Mouse (Mus musculus): ENCODE data around the gene Kansl1. TPM values are rescaled to one million over a fixed set of nuclear protein-coding genes. Genes with fewer than 3 reads are reported as not detected.

The Kansl1 gene
- polyA plus RNA-seq, 1 experiment: 94.2 TPM

DNA sequence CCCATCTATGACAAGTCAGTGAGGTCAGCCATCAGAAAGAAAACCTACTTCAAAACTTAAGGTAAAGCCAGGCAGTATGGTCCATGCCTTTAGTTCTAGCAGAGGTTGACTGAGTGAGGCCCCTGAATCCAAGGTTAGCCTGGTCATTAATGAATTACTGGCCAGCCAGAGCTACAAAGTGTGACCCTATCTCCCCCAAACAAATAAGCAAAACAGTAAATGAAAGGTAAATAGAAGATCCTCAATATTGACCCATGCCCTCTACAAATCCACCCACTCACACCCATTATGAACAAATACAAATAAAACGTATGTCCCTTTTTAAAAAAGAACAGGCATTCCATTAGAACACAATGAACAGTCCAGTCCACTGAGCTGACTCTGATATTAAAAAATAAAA lies 76.5 kb downstream of the Kansl1 start:
- TF ChIP-seq POLR2A (IDR thresholded peaks at IDR 0.05; ENCODE audit: control insufficient read depth, low read depth, low read length) (no peak), CTCF (IDR thresholded peaks at IDR 0.05; ENCODE audit: control insufficient read depth, insufficient read depth, insufficient replicate concordance, low read depth, low read length) (no peak)
- Histone ChIP-seq H3K27ac (ENCODE audit: control insufficient read depth, insufficient read depth, low read depth, low read length) (no peak overlapping the region), H3K4me3 (ENCODE audit: control insufficient read depth, low read depth, low read length) (no peak overlapping the region), H3K4me1 (ENCODE audit: control insufficient read depth, insufficient read depth, low read length) (no peaks in the 10 kb centered on the region; the same call in 1 of the 2 replicates), H3K36me3 (ENCODE audit: control insufficient read depth, insufficient read depth, low read length) (no peaks in the 10 kb centered on the region; the same call in 1 of the 2 replicates), H3K27me3 (ENCODE audit: control insufficient read depth, insufficient read depth, low read length) (no peaks in the 10 kb centered on the region)

DNA sequence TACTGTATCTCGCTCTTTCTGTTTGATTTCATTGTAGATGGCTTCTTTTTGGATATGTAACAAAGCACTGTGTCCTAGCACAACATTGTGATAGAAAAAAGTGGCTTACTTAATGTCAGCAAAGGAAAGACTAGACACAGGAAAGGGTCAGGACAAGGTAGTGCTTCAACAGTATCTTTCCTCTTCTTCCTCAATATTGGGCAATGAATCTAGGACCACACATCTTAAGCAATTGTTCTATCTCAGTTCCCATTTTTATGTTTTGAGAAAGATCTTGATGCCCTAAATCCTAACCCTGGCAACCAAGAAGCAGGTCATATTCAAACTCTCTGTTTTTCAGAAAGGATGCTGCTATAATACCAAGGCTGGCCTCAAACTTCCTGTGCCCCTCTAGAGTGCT lies 81.4 kb downstream of the Kansl1 start:
- no peak overlapping the region for H3K27ac ChIP-seq (ENCODE audit: control insufficient read depth, insufficient read depth, low read depth, low read length)
- no peaks in the 10 kb centered on the region for H3K36me3 ChIP-seq (ENCODE audit: control insufficient read depth, insufficient read depth, low read length)
- H3K4me1 ChIP-seq (ENCODE audit: control insufficient read depth, insufficient read depth, low read length): no peaks in the 10 kb centered on the region
- TF ChIP-seq POLR2A (IDR thresholded peaks at IDR 0.05; ENCODE audit: control insufficient read depth, low read depth, low read length) (no peak), CTCF (IDR thresholded peaks at IDR 0.05; ENCODE audit: control insufficient read depth, insufficient read depth, insufficient replicate concordance, low read depth, low read length) (no peak)
- no peak overlapping the region for H3K4me3 ChIP-seq (ENCODE audit: control insufficient read depth, low read depth, low read length)
- H3K27me3 ChIP-seq (ENCODE audit: control insufficient read depth, insufficient read depth, low read length): no peaks in the 10 kb centered on the region

DNA sequence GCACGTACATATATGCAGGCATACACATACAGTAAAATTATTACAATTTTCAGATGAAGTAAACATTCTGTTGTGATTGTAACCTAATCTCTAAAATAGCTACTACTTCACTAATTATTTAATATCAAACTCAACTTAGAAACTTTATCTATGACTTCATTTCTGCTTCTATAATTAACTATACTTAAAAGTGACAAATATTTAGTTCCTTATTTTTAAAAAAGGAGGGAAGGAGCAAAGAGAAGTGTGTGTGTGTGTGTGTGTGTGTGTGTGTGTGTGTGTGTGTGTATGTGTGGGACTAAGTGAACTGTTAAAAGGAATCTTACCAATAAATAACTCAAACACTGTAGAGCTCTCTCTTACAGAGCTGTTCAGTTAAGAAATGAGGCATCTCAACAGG lies 82.1 kb downstream of the Kansl1 start:
- no peak overlapping the region for H3K4me3 ChIP-seq (ENCODE audit: control insufficient read depth, low read depth, low read length)
- H3K36me3 ChIP-seq (ENCODE audit: control insufficient read depth, insufficient read depth, low read length): no peaks in the 10 kb centered on the region
- no peaks in the 10 kb centered on the region for H3K4me1 ChIP-seq (ENCODE audit: control insufficient read depth, insufficient read depth, low read length)
- no peaks in the 10 kb centered on the region for H3K27me3 ChIP-seq (ENCODE audit: control insufficient read depth, insufficient read depth, low read length)
- TF ChIP-seq CTCF (IDR thresholded peaks at IDR 0.05; ENCODE audit: control insufficient read depth, insufficient read depth, insufficient replicate concordance, low read depth, low read length) (no peak), POLR2A (IDR thresholded peaks at IDR 0.05; ENCODE audit: control insufficient read depth, low read depth, low read length) (no peak)
- no peak overlapping the region for H3K27ac ChIP-seq (ENCODE audit: control insufficient read depth, insufficient read depth, low read depth, low read length)

DNA sequence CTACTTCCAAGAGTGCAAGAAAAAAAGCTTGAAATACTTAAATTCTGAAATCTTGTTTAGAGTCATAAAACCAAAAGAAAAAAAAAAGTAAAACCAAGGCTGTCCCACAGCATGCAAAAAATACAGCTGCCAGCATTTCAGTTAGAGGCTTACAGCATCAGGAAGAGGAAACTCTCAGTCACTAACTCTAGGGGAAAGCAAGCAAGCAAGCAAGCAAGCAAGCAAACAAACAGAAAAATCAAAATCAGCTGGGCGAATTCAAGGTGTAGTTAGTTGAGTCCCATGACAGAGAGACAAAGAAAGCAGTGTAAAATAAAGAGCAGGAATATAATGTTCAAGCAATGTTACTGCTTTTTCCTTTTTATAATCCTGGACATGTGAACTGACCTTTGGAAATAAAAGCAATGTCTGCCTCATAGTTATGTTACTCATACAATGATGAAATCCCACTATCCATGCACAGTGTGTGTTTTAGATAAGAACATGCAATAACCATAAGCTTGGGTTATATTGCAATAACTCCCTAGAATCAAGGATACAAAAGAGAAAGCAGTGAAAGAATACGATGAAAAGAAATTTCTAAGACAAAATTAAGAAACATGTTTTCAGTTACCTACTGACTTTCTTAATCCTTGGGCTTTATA lies 85.4 kb downstream of the Kansl1 start:
- Histone ChIP-seq H3K4me3 (ENCODE audit: control insufficient read depth, low read depth, low read length) (no peak overlapping the region), H3K36me3 (ENCODE audit: control insufficient read depth, insufficient read depth, low read length) (no peaks in the 10 kb centered on the region), H3K4me1 (ENCODE audit: control insufficient read depth, insufficient read depth, low read length) (no peaks in the 10 kb centered on the region), H3K27me3 (ENCODE audit: control insufficient read depth, insufficient read depth, low read length) (no peaks in the 10 kb centered on the region), H3K27ac (ENCODE audit: control insufficient read depth, insufficient read depth, low read depth, low read length) (no peak overlapping the region)
- TF ChIP-seq POLR2A (IDR thresholded peaks at IDR 0.05; ENCODE audit: control insufficient read depth, low read depth, low read length) (no peak), CTCF (IDR thresholded peaks at IDR 0.05; ENCODE audit: control insufficient read depth, insufficient read depth, insufficient replicate concordance, low read depth, low read length) (no peak)

DNA sequence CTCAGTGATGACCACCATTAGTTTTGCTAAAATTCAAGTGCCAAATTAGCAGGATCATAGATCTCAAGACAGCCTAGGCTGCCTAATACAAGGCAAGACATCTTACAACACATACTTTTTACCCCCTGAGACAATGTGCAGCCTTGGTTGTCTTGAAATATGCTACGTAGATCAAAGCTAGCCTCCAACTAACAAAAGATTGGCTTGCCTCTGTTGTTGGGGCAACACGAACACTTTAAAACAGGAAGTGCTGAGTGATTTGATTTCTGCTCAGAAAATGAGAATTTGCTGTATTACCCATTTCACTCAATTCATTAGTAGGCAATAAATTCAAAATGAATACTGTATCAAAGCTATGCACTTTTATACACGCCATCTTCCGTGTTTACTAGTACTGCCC lies 86.8 kb downstream of the Kansl1 start:
- H3K4me1 ChIP-seq (ENCODE audit: control insufficient read depth, insufficient read depth, low read length): no peaks in the 10 kb centered on the region
- TF ChIP-seq CTCF (IDR thresholded peaks at IDR 0.05; ENCODE audit: control insufficient read depth, insufficient read depth, insufficient replicate concordance, low read depth, low read length): no peak
- TF ChIP-seq POLR2A (IDR thresholded peaks at IDR 0.05; ENCODE audit: control insufficient read depth, low read depth, low read length): no peak
- H3K4me3 ChIP-seq (ENCODE audit: control insufficient read depth, low read depth, low read length): no peak overlapping the region
- H3K36me3 ChIP-seq (ENCODE audit: control insufficient read depth, insufficient read depth, low read length): no peaks in the 10 kb centered on the region
- no peak overlapping the region for H3K27ac ChIP-seq (ENCODE audit: control insufficient read depth, insufficient read depth, low read depth, low read length)
- no peaks in the 10 kb centered on the region for H3K27me3 ChIP-seq (ENCODE audit: control insufficient read depth, insufficient read depth, low read length)

DNA sequence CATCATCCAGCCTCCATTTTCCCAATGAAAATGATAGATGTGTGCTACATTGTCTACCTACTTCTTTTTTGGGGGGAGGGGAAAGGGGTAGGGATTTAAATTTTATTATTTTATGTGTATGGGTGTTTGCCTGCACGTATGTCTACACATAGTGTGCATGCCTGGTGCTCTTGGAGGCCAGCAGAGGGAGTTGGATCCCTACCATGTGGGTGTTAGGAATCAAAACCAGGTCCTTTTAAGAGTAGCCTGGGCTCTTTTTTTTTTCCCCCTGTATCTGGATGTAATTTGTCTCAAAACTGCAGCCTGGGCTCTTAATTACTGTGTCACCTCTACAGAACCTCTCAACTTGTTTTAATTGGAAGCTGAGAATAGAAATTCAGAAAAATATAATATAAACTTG lies 89.0 kb downstream of the Kansl1 start:
- H3K4me1 ChIP-seq (ENCODE audit: control insufficient read depth, insufficient read depth, low read length): no peaks in the 10 kb centered on the region
- no peaks in the 10 kb centered on the region for H3K27me3 ChIP-seq (ENCODE audit: control insufficient read depth, insufficient read depth, low read length)
- H3K36me3 ChIP-seq (ENCODE audit: control insufficient read depth, insufficient read depth, low read length): no peaks in the 10 kb centered on the region
- no peak overlapping the region for H3K4me3 ChIP-seq (ENCODE audit: control insufficient read depth, low read depth, low read length)
- no peak overlapping the region for H3K27ac ChIP-seq (ENCODE audit: control insufficient read depth, insufficient read depth, low read depth, low read length)
- no peak for TF ChIP-seq CTCF (IDR thresholded peaks at IDR 0.05; ENCODE audit: control insufficient read depth, insufficient read depth, insufficient replicate concordance, low read depth, low read length)
- no peak for TF ChIP-seq POLR2A (IDR thresholded peaks at IDR 0.05; ENCODE audit: control insufficient read depth, low read depth, low read length)

DNA sequence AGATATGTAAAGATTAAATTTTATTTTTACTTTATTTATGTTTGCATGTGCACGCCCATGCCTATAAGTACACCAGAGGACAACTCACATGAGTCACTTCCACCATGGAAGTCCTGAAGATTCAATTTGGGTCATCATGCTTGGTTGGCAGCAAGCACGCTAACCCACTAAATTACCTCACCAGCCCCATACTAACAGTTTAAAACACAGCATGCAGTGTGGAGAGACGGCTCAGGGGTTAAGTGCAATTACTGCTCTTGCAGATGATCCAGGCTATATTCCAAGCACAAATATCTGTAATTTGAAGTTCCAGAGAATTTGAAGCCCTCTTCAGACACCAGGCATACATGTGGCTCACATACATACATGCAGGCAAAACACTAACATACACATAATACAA lies 92.4 kb downstream of the Kansl1 start:
- Histone ChIP-seq H3K36me3 (ENCODE audit: control insufficient read depth, insufficient read depth, low read length) (no peaks in the 10 kb centered on the region), H3K27me3 (ENCODE audit: control insufficient read depth, insufficient read depth, low read length) (no peaks in the 10 kb centered on the region), H3K4me1 (ENCODE audit: control insufficient read depth, insufficient read depth, low read length) (no peaks in the 10 kb centered on the region), H3K27ac (ENCODE audit: control insufficient read depth, insufficient read depth, low read depth, low read length) (no peak overlapping the region), H3K4me3 (ENCODE audit: control insufficient read depth, low read depth, low read length) (no peak overlapping the region)
- no peak for TF ChIP-seq CTCF (IDR thresholded peaks at IDR 0.05; ENCODE audit: control insufficient read depth, insufficient read depth, insufficient replicate concordance, low read depth, low read length)
- TF ChIP-seq POLR2A (IDR thresholded peaks at IDR 0.05; ENCODE audit: control insufficient read depth, low read depth, low read length): no peak
